Mouse (Mus musculus) neural tube, embryonic 13.5 days (tissue): ENCODE results near the gene Hoxc8. TPM values are rescaled to one million over a fixed set of nuclear protein-coding genes. Genes with fewer than 3 reads are reported as not detected.
A peak's percentile ranks its signal among the peaks of the same experiment; 100 is the strongest.

ENCODE experiments used
- ATAC-seq: fragments of 200-750 bp; cut with Nextera tagmentation; 2 replicates; pipeline ENCODE4 v1.8.0; 2017; ENCODE audit warnings: low read depth, mild to moderate bottlenecking, moderate TSS enrichment, moderate library complexity
- H3K27ac ChIP-seq: fragments of 300-500 bp; sonication (generic); replicated peaks from 2 replicates; pipeline ENCODE4 v1.5.1; 2015; ENCODE audit warnings: moderate library complexity, mild to moderate bottlenecking, inconsistent platforms
- H3K27me3 ChIP-seq: fragments of 300-500 bp; sonication (generic); 2 replicates; pipeline ENCODE4 v1.6.1; 2015; ENCODE audit warnings: mild to moderate bottlenecking, inconsistent platforms
- H3K36me3 ChIP-seq: fragments of 300-500 bp; sonication (generic); 2 replicates; pipeline ENCODE4 v1.6.1; 2015; ENCODE audit warnings: mild to moderate bottlenecking, inconsistent platforms
- H3K4me1 ChIP-seq: fragments of 300-500 bp; sonication (generic); replicated peaks from 2 replicates; pipeline ENCODE4 v1.6.1; 2015; ENCODE audit warnings: inconsistent platforms
- H3K4me2 ChIP-seq: fragments of 300-500 bp; sonication (generic); 2 replicates; pipeline ENCODE4 v1.6.1; 2015; ENCODE audit warnings: inconsistent platforms, mild to moderate bottlenecking, moderate library complexity
- H3K4me3 ChIP-seq: fragments of 300-500 bp; sonication (generic); 2 replicates; pipeline ENCODE4 v1.5.1; 2015; ENCODE audit warnings: mild to moderate bottlenecking, inconsistent platforms
- H3K9ac ChIP-seq: fragments of 300-500 bp; sonication (generic); 2 replicates; pipeline ENCODE4 v1.6.1; 2015; ENCODE audit warnings: moderate library complexity, mild to moderate bottlenecking, inconsistent platforms
- H3K9me3 ChIP-seq: fragments of 300-500 bp; sonication (generic); 2 replicates; pipeline ENCODE4 v1.6.1; 2016; ENCODE audit warnings: inconsistent platforms
- WGBS: fragments of 180-500 bp; shearing (Covaris S2); methylation state at CpG from one replicate; pipeline ENCODE4 v1.1.7; 2015; 5-methylcytosine and 5-hydroxymethylcytosine counted together
- polyA plus RNA-seq: library from polyadenylated mRNA; unstranded; fragments of >200 nt; fragmentation: Nextera tagmentation; extraction: Ambion mirVana; gene quantifications from 2 replicates; pipeline ENCODE4 v1.2.1, GENCODE M21; 2015

Hoxc8 gene
- polyA plus RNA-seq, 1 experiment from 2014 or later, result 75.8 TPM

GRCm38 (mm10) chr15:102955007-102955382 is 35.4 kb upstream of the Hoxc8 start:
- 0 out of 2 replicates have a peak, but pooled peaks cover 4% of the 10 kb centered on the region for H3K4me1 ChIP-seq
- no peak for ATAC-seq
- peak overlapping the region; percentile 68 for H3K9ac ChIP-seq
- peaks cover 97% of the 10 kb centered on the region for H3K27me3 ChIP-seq
- peak overlapping the region; percentile 39 for H3K4me3 ChIP-seq
- H3K9me3 ChIP-seq, result no peaks in the 10 kb centered on the region
- H3K4me2 ChIP-seq, result peak overlapping the region; percentile 46
- H3K36me3 ChIP-seq, result no peaks in the 10 kb centered on the region
- under 1% methylated on average over 27 of the region's 28 CpGs for WGBS
- peak overlapping the region; percentile 59; the same call in 1 of the 2 replicates for H3K27ac ChIP-seq

GRCm38 (mm10) chr15:102955833-102956640 is 34.4 kb upstream of the Hoxc8 start:
- Histone ChIP-seq H3K9me3 (no peaks in the 10 kb centered on the region), H3K27ac (peak overlapping the region; percentile 59), H3K4me1 (0 out of 2 replicates have a peak, but pooled peaks cover 7% of the 10 kb centered on the region), H3K4me2 (peak overlapping the region; percentile 46), H3K27me3 (peaks cover 99% of the 10 kb centered on the region), H3K36me3 (no peaks in the 10 kb centered on the region), H3K4me3 (peak overlapping the region; percentile 39), H3K9ac (peak overlapping the region; percentile 68)
- no peak for ATAC-seq
- under 1% methylated on average over 39 of the region's 40 CpGs for WGBS

GRCm38 (mm10) chr15:102956906-102957305 is 33.5 kb upstream of the Hoxc8 start:
- H3K9ac ChIP-seq, result peak overlapping the region; percentile 68
- peak overlapping the region; percentile 46 for H3K4me2 ChIP-seq
- 0 out of 2 replicates have a peak, but pooled peaks cover 7% of the 10 kb centered on the region for H3K4me1 ChIP-seq
- H3K4me3 ChIP-seq, result peak overlapping the region; percentile 39
- H3K27ac ChIP-seq, result peak overlapping the region; percentile 59; the same call in 1 of the 2 replicates
- ATAC-seq, result no peak
- no peaks in the 10 kb centered on the region for H3K36me3 ChIP-seq
- peaks cover 99% of the 10 kb centered on the region for H3K27me3 ChIP-seq
- 3% methylated on average over 12 of the region's 12 CpGs for WGBS
- no peaks in the 10 kb centered on the region for H3K9me3 ChIP-seq

- peak overlapping the region; percentile 44 for H3K9ac ChIP-seq
- ATAC-seq, result peak; percentile 41; the same call in 1 of the 2 replicates
Measured at GRCm38 (mm10) chr15:102959663-102960191, 30.7 kb upstream of the Hoxc8 start.

GRCm38 (mm10) chr15:102961728-102962127 is 28.7 kb upstream of the Hoxc8 start:
- H3K4me1 ChIP-seq, result peaks cover 23% of the 10 kb centered on the region
- ATAC-seq, result no peak
- H3K4me3 ChIP-seq, result peak overlapping the region; percentile 23
- H3K36me3 ChIP-seq, result no peaks in the 10 kb centered on the region
- peak overlapping the region; percentile 57 for H3K9ac ChIP-seq
- H3K27me3 ChIP-seq, result peaks cover 96% of the 10 kb centered on the region
- WGBS, result under 1% methylated on average over 6 of the region's 6 CpGs
- H3K4me2 ChIP-seq, result peak overlapping the region; percentile 47
- H3K9me3 ChIP-seq, result no peaks in the 10 kb centered on the region
- H3K27ac ChIP-seq, result peak overlapping the region; percentile 52

More at GRCm38 (mm10) chr15:102959663-102960191, 30.7 kb upstream of the Hoxc8 start:
- peaks cover 20% of the 10 kb centered on the region; the same call in 1 of the 2 replicates for H3K4me1 ChIP-seq
- WGBS, result under 1% methylated on average over 13 of the region's 13 CpGs
- peak overlapping the region; percentile 78 for H3K27ac ChIP-seq
- peak overlapping the region; percentile 47 for H3K4me2 ChIP-seq
- H3K4me3 ChIP-seq, result peak overlapping the region; percentile 20
- H3K27me3 ChIP-seq, result peaks cover 96% of the 10 kb centered on the region
- no peaks in the 10 kb centered on the region for H3K9me3 ChIP-seq
- H3K36me3 ChIP-seq, result no peaks in the 10 kb centered on the region

GRCm38 (mm10) chr15:102962492-102962891 is 27.9 kb upstream of the Hoxc8 start:
- Histone ChIP-seq H3K36me3 (no peaks in the 10 kb centered on the region), H3K27ac (peak overlapping the region; percentile 75), H3K4me2 (peak overlapping the region; percentile 91), H3K4me3 (peak overlapping the region; percentile 90), H3K9ac (peak overlapping the region; percentile 75), H3K4me1 (peaks cover 31% of the 10 kb centered on the region), H3K9me3 (no peaks in the 10 kb centered on the region), H3K27me3 (peaks cover 96% of the 10 kb centered on the region)
- ATAC-seq, result no peak
- 2% methylated on average over 13 of the region's 13 CpGs for WGBS

- Histone ChIP-seq H3K4me1 (peaks cover 31% of the 10 kb centered on the region), H3K4me2 (peak overlapping the region; percentile 91), H3K4me3 (peak overlapping the region; percentile 90), H3K27ac (peak overlapping the region; percentile 75), H3K27me3 (peaks cover 94% of the 10 kb centered on the region), H3K9me3 (no peaks in the 10 kb centered on the region), H3K36me3 (no peaks in the 10 kb centered on the region), H3K9ac (peak overlapping the region; percentile 75)
- no peak for ATAC-seq
- WGBS, result 4% methylated on average over 8 of the region's 8 CpGs
Measured at GRCm38 (mm10) chr15:102963259-102963658, 27.1 kb upstream of the Hoxc8 start.

- H3K4me3 ChIP-seq, result peak overlapping the region; percentile 90
- H3K36me3 ChIP-seq, result no peaks in the 10 kb centered on the region
- peak overlapping the region; percentile 91 for H3K4me2 ChIP-seq
- H3K27me3 ChIP-seq, result peaks cover 93% of the 10 kb centered on the region
- peak overlapping the region; percentile 75 for H3K27ac ChIP-seq
- H3K4me1 ChIP-seq, result peaks cover 31% of the 10 kb centered on the region
- H3K9me3 ChIP-seq, result no peaks in the 10 kb centered on the region
- ATAC-seq, result no peak
- peak overlapping the region; percentile 75 for H3K9ac ChIP-seq
- WGBS, result 2% methylated on average over 28 of the region's 28 CpGs
Measured at GRCm38 (mm10) chr15:102963671-102964640, 26.5 kb upstream of the Hoxc8 start.

GRCm38 (mm10) chr15:102965003-102965891 is 25.2 kb upstream of the Hoxc8 start:
- WGBS, result 10% methylated on average over 26 of the region's 26 CpGs
- H3K4me1 ChIP-seq, result peaks cover 30% of the 10 kb centered on the region
- H3K27me3 ChIP-seq, result peaks cover 95% of the 10 kb centered on the region
- H3K9ac ChIP-seq, result peak overlapping the region; percentile 75
- peak overlapping the region; percentile 90 for H3K4me3 ChIP-seq
- no peaks in the 10 kb centered on the region for H3K36me3 ChIP-seq
- H3K27ac ChIP-seq, result peak overlapping the region; percentile 75
- H3K9me3 ChIP-seq, result no peaks in the 10 kb centered on the region
- ATAC-seq, result no peak
- H3K4me2 ChIP-seq, result peak overlapping the region; percentile 91

GRCm38 (mm10) chr15:102965892-102966775 is 24.3 kb upstream of the Hoxc8 start:
- Histone ChIP-seq H3K4me2 (peak overlapping the region; percentile 91), H3K4me3 (peak overlapping the region; percentile 90), H3K36me3 (no peaks in the 10 kb centered on the region), H3K9ac (peak overlapping the region; percentile 100), H3K27me3 (peaks cover 92% of the 10 kb centered on the region), H3K27ac (peak overlapping the region; percentile 88), H3K4me1 (peaks cover 38% of the 10 kb centered on the region), H3K9me3 (no peaks in the 10 kb centered on the region)
- 3% methylated on average over 30 of the region's 30 CpGs for whole genome bisulfite sequencing
- peak; percentile 90 for ATAC-seq
